ENCODE assay signal across 8 mouse cellular contexts in genomic region chr7:79612783-79613182, GRCm38 (mm10). TPM values are rescaled to one million over a fixed set of nuclear protein-coding genes. Genes with fewer than 3 reads are reported as not detected.
DNase-seq lines count a peak whose midpoint lies in the region; ATAC-seq and TF ChIP-seq lines count a peak whose summit lies in the region.
"Had no signal": no experiment of that assay in that cellular context is flagged by ENCODE, and none has a peak within 500 bp of the region (broad histone marks: within the 10 kb centered on the region; RNA-seq: fewer than 3 reads in every experiment).

No protein-coding gene starts in this region.

- TF ChIP-seq POLR2A in spleen, adult 2 months (IDR thresholded peaks at IDR 0.05; ENCODE audit: low read depth, low read length) = no peak

- 17% methylated on average over 6 of the region's 6 CpGs for WGBS in spleen, adult 2 months
- WGBS in hindbrain, postnatal 0 days = 14% methylated on average over 6 of the region's 6 CpGs
- 10% methylated on average over 6 of the region's 6 CpGs for WGBS in limb, embryonic 13.5 days

- no peak for DNase-seq in spleen, adult 2 months (ENCODE audit: low read depth in 1 of 2, low spot score in 2 of 2)
- DNase-seq in spleen, adult 12 weeks (ENCODE audit: low spot score) = no peak
- DNase-seq in ZHBTc4 (ENCODE audit: low read depth, low spot score) = peak; percentile 76
- peak; percentile 76 for DNase-seq in hindbrain, postnatal 0 days (ENCODE audit: low spot score)
- DNase-seq in retina, embryonic 14.5 days (ENCODE audit: low spot score) = peak; percentile 85

- H3K4me1 ChIP-seq in spleen, adult 2 months (ENCODE audit: control insufficient read depth, insufficient read depth, insufficient read length) = no peaks in the 10 kb centered on the region
- H3K4me1 ChIP-seq in hindbrain, postnatal 0 days (ENCODE audit: insufficient read depth, low read length) = no peaks in the 10 kb centered on the region
- H3K4me1 ChIP-seq in limb, embryonic 13.5 days = peaks cover 6% of the 10 kb centered on the region

- ATAC-seq in common myeloid progenitor, adult 5-6 weeks (replicated peaks; ENCODE audit: low read depth, poor library complexity, severe bottlenecking) = peak; percentile 82
- peak; percentile 58 for ATAC-seq in hindbrain, postnatal 0 days
- 0 out of 2 replicates have a peak, but pooled peaks have one; percentile 40 for ATAC-seq in limb, embryonic 13.5 days (ENCODE audit: low FRiP score, low read depth)

- peak; percentile 27; the same call in 1 of the 2 replicates for TF ChIP-seq CTCF in spleen, adult 2 months (IDR thresholded peaks at IDR 0.05; ENCODE audit: extremely low read depth, insufficient read depth, insufficient read length, insufficient replicate concordance)
- TF ChIP-seq CTCF in hindbrain, postnatal 0 days (IDR thresholded peaks at IDR 0.05; ENCODE audit: low read depth) = peak; percentile 79

- H3K4me2 ChIP-seq in hindbrain, postnatal 0 days (ENCODE audit: low read depth, low read length) = no peak overlapping the region
- no peak overlapping the region for H3K4me2 ChIP-seq in limb, embryonic 13.5 days (replicated peaks)

- H3K27me3 ChIP-seq in spleen, adult 2 months (ENCODE audit: control insufficient read depth, insufficient read depth, low read length) = no peaks in the 10 kb centered on the region; the same call in 1 of the 2 replicates
- H3K27me3 ChIP-seq in hindbrain, postnatal 0 days (ENCODE audit: insufficient read depth, low read length) = peaks cover 18% of the 10 kb centered on the region
- peaks cover 97% of the 10 kb centered on the region for H3K27me3 ChIP-seq in limb, embryonic 13.5 days

- H3K36me3 ChIP-seq in spleen, adult 2 months (ENCODE audit: control insufficient read depth, insufficient read depth, low read length) = no peaks in the 10 kb centered on the region
- H3K36me3 ChIP-seq in hindbrain, postnatal 0 days (ENCODE audit: insufficient read depth, low read length) = no peaks in the 10 kb centered on the region
- H3K36me3 ChIP-seq in limb, embryonic 13.5 days = no peaks in the 10 kb centered on the region

- H3K4me3 ChIP-seq in spleen, adult 2 months (ENCODE audit: extremely low read depth, insufficient read depth, insufficient read length) = no peak overlapping the region
- no peak overlapping the region for H3K4me3 ChIP-seq in hindbrain, postnatal 0 days (ENCODE audit: low read length)
- no peak overlapping the region for H3K4me3 ChIP-seq in limb, embryonic 13.5 days
- H3K4me3 ChIP-seq: myocyte had no signal

- no peaks in the 10 kb centered on the region for H3K9me3 ChIP-seq in hindbrain, postnatal 0 days (ENCODE audit: low read length)
- no peaks in the 10 kb centered on the region for H3K9me3 ChIP-seq in limb, embryonic 13.5 days

- no peak overlapping the region for H3K9ac ChIP-seq in hindbrain, postnatal 0 days (replicated peaks; ENCODE audit: low read length)
- no peak overlapping the region for H3K9ac ChIP-seq in limb, embryonic 13.5 days

- H3K27ac ChIP-seq in spleen, adult 2 months (ENCODE audit: insufficient read depth, low read length) = no peak overlapping the region
- no peak overlapping the region for H3K27ac ChIP-seq in hindbrain, postnatal 0 days
- H3K27ac ChIP-seq in limb, embryonic 13.5 days = no peak overlapping the region

RNA-seq across cellular contexts. Expression of gene Rhcg, which starts 4.7 kb away (rescaled TPM):
- 0.07 TPM in 1 of 2 replicates, not detected in the other for polyA plus RNA-seq in spleen, adult 2 months (2012; rRNA removed)
- not detected in 2 replicates for total RNA-seq in common myeloid progenitor, adult 5-6 weeks (2017)
- total RNA-seq in hindbrain, postnatal 0 days (2014; rRNA removed) = 0.68 and 2.5 TPM in 2 replicates
- polyA plus RNA-seq in hindbrain, postnatal 0 days (2015; fragmentation: Nextera tagmentation; extraction: Ambion mirVana) = 4.0 and 4.3 TPM in 2 replicates
- not detected in 2 replicates for polyA plus RNA-seq in limb, embryonic 13.5 days (2015; fragmentation: Nextera tagmentation; extraction: Ambion mirVana)
- polyA plus RNA-seq: myocyte had no signal

RNA-seq across cellular contexts. Expression of gene Ticrr, which starts 47.2 kb away (rescaled TPM):
- polyA plus RNA-seq in spleen, adult 2 months (2012; rRNA removed) = 1.2 and 1.5 TPM in 2 replicates
- 16.7 and 34.7 TPM in 2 replicates for total RNA-seq in common myeloid progenitor, adult 5-6 weeks (2017)
- 8.7 and 8.8 TPM in 2 replicates for total RNA-seq in hindbrain, postnatal 0 days (2014; rRNA removed)
- polyA plus RNA-seq in hindbrain, postnatal 0 days (2015; fragmentation: Nextera tagmentation; extraction: Ambion mirVana) = 2.0 and 2.1 TPM in 2 replicates
- polyA plus RNA-seq in limb, embryonic 13.5 days (2015; fragmentation: Nextera tagmentation; extraction: Ambion mirVana) = 9.1 and 9.7 TPM in 2 replicates

Comparison
In these comparisons a context has a peak if more than half of its experiments do, and no peak if none do; other contexts are left out.
1. DNase-seq: peak in ZHBTc4 (single experiment), hindbrain, postnatal 0 days (single experiment) and retina, embryonic 14.5 days (single experiment); none in spleen, adult 2 months (0 of 2) and spleen, adult 12 weeks (single experiment).
2. Peak in every context shown above with its lines, with median percentiles within 50 percentile points of each other: ATAC-seq.